Mouse (Mus musculus): ENCODE measurements at regions not wholly inside any gene's neighbourhood (a gene's known extent, or its start where the extent isn't known, plus 50 kb on each side); places are given as distances from the start of the nearest gene placed in this dataset.

GRCm38 (mm10) chr10:17074402-17075027 is 648.5 kb upstream of the Cited2 start:
- DNase-seq (ENCODE audit: low spot score in 2 of 2): no peak

GRCm38 (mm10) chr10:17075147-17075546 is 647.9 kb upstream of the Cited2 start:
- no peak for DNase-seq (ENCODE audit: low spot score in 2 of 2)

- no peak for DNase-seq (ENCODE audit: low spot score in 2 of 2)
These were observed 647.4 kb upstream of the Cited2 start for GRCm38 (mm10) chr10:17075576-17075975.

GRCm38 (mm10) chr10:17076186-17076585 is 646.8 kb upstream of the Cited2 start:
- DNase-seq (ENCODE audit: low spot score in 2 of 2): no peak

- no peak for DNase-seq (ENCODE audit: low spot score in 2 of 2)
These were observed 645.4 kb upstream of the Cited2 start for GRCm38 (mm10) chr10:17077580-17077979.

GRCm38 (mm10) chr10:17080818-17081217 is 642.2 kb upstream of the Cited2 start:
- DNase-seq (ENCODE audit: low spot score in 2 of 2): no peak

GRCm38 (mm10) chr10:17082926-17083325 is 640.1 kb upstream of the Cited2 start:
- no peak for DNase-seq (ENCODE audit: low spot score in 2 of 2)

- no peak for DNase-seq (ENCODE audit: low spot score in 2 of 2)
These were observed 621.0 kb upstream of the Cited2 start for GRCm38 (mm10) chr10:17102065-17102464.

GRCm38 (mm10) chr10:17103416-17103815 is 619.6 kb upstream of the Cited2 start:
- DNase-seq (ENCODE audit: low spot score in 2 of 2): no peak

- no peak for DNase-seq (ENCODE audit: low spot score in 2 of 2)
These were observed 616.2 kb upstream of the Cited2 start for GRCm38 (mm10) chr10:17106831-17107230.

- no peak for DNase-seq (ENCODE audit: low spot score in 2 of 2)
These were observed 611.9 kb upstream of the Cited2 start for GRCm38 (mm10) chr10:17111071-17111470.

- no peak for DNase-seq (ENCODE audit: low spot score in 2 of 2)
These were observed 608.2 kb upstream of the Cited2 start for GRCm38 (mm10) chr10:17114805-17115204.

- DNase-seq (ENCODE audit: low spot score in 2 of 2): no peak
These were observed 593.4 kb upstream of the Cited2 start for GRCm38 (mm10) chr10:17129391-17130163.

GRCm38 (mm10) chr10:17130661-17131060 is 592.4 kb upstream of the Cited2 start:
- DNase-seq (ENCODE audit: low spot score in 2 of 2): no peak

- DNase-seq (ENCODE audit: low spot score in 2 of 2): no peak
These were observed 591.3 kb upstream of the Cited2 start for GRCm38 (mm10) chr10:17131763-17132162.

GRCm38 (mm10) chr10:17175385-17175784 is 547.6 kb upstream of the Cited2 start:
- DNase-seq (ENCODE audit: low spot score in 2 of 2): no peak

- DNase-seq (ENCODE audit: low spot score in 2 of 2): no peak
These were observed 546.0 kb upstream of the Cited2 start for GRCm38 (mm10) chr10:17177054-17177453.

GRCm38 (mm10) chr10:17177503-17178278 is 545.3 kb upstream of the Cited2 start:
- no peak for DNase-seq (ENCODE audit: low spot score in 2 of 2)

- no peak for DNase-seq (ENCODE audit: low spot score in 2 of 2)
These were observed 544.4 kb upstream of the Cited2 start for GRCm38 (mm10) chr10:17178627-17179026.

- DNase-seq (ENCODE audit: low spot score in 2 of 2): no peak
These were observed 538.6 kb upstream of the Cited2 start for GRCm38 (mm10) chr10:17184418-17184817.

GRCm38 (mm10) chr10:17196205-17196604 is 526.8 kb upstream of the Cited2 start:
- no peak for DNase-seq (ENCODE audit: low spot score in 2 of 2)

- DNase-seq (ENCODE audit: low spot score in 2 of 2): no peak
These were observed 526.4 kb upstream of the Cited2 start for GRCm38 (mm10) chr10:17196636-17197035.
